Mouse (Mus musculus) midbrain, embryonic 16.5 days (tissue): Measurements from ENCODE around the gene Ccnd1. TPM values are rescaled to one million over a fixed set of nuclear protein-coding genes. Genes with fewer than 3 reads are reported as not detected.

Source experiments
- ATAC-seq: fragments of 200-750 bp; cut with Nextera tagmentation; 2 replicates; pipeline ENCODE4 v1.8.0; 2017; ENCODE audit warnings: moderate TSS enrichment
- H3K27ac ChIP-seq: fragments of 300-500 bp; sonication (generic); 2 replicates; pipeline ENCODE4 v1.5.1; 2014; ENCODE audit warnings: mild to moderate bottlenecking, low read length, mixed read lengths
- H3K27me3 ChIP-seq: fragments of 300-500 bp; sonication (generic); 2 replicates; pipeline ENCODE4 v1.6.1; 2014; ENCODE audit warnings: low read depth, low read length, mixed read lengths; ENCODE audit not compliant: control insufficient read depth, insufficient read depth
- H3K36me3 ChIP-seq: fragments of 300-500 bp; sonication (generic); 2 replicates; pipeline ENCODE4 v1.6.1; 2014; ENCODE audit warnings: mild to moderate bottlenecking, low read length, moderate library complexity, mixed read lengths; ENCODE audit not compliant: control insufficient read depth, insufficient read depth
- H3K4me1 ChIP-seq: fragments of 300-500 bp; sonication (generic); 2 replicates; pipeline ENCODE4 v1.6.1; 2014; ENCODE audit warnings: mild to moderate bottlenecking, low read length, mixed read lengths; ENCODE audit not compliant: control insufficient read depth, insufficient read depth
- H3K4me2 ChIP-seq: fragments of 300-500 bp; sonication (generic); 2 replicates; pipeline ENCODE4 v1.6.1; 2014; ENCODE audit warnings: mild to moderate bottlenecking, low read length, mixed read lengths
- H3K4me3 ChIP-seq: fragments of 300-500 bp; sonication (generic); 2 replicates; pipeline ENCODE4 v1.5.1; 2014; ENCODE audit warnings: low read depth, mild to moderate bottlenecking, low read length, moderate library complexity, mixed read lengths
- H3K9ac ChIP-seq: fragments of 300-500 bp; sonication (generic); 2 replicates; pipeline ENCODE4 v1.6.1; 2014; ENCODE audit warnings: low read depth, low read length, mixed read lengths
- H3K9me3 ChIP-seq: fragments of 300-500 bp; sonication (generic); replicated peaks from 2 replicates; pipeline ENCODE4 v1.6.1; 2014; ENCODE audit warnings: mild to moderate bottlenecking, low read length, mixed read lengths; ENCODE audit not compliant: control insufficient read depth, poor library complexity, severe bottlenecking
- WGBS: fragments of 180-500 bp; shearing (Covaris S2); extraction: QIAGEN DNeasy Blood & Tissue Kit; methylation state at CpG from one replicate; pipeline ENCODE4 v1.1.7; 2014; 5-methylcytosine and 5-hydroxymethylcytosine counted together
- polyA plus RNA-seq: library from polyadenylated mRNA; unstranded; fragments of >200 nt; fragmentation: Nextera tagmentation; extraction: Ambion mirVana; gene quantifications from 2 replicates; pipeline ENCODE4 v1.2.1, GENCODE M21; 2015

Gene Ccnd1
- 21.5 and 31.5 TPM in 2 replicates for polyA plus RNA-seq

DNA sequence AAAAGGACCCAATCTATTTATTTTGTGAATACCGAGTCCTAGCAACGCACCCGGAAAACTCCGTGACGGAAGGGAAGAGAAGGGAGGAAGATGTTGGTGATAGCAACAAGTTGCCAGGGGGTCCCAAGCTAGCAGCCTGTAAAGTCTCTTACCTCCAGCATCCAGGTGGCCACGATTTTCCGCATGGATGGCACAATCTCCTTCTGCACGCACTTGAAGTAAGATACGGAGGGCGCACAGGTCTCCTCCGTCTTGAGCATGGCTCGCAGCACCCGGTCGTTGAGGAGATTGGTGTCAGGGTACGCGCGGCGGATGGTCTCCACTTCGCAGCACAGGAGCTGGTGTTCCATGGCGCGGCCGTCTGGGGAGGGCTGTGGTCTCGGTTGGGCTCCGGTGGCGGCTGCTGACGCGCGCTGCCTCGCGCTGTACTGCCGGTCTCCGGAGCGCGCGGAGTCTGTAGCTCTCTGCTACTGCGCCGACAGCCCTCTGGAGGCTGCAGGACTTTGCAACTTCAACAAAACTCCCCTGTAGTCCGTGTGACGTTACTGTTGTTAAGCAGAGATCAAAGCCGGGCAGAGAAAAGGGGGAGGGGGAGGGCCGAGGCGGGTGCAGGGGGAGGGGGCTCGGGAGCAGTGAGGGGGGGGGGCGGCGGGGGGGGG, at the start of gene Ccnd1:
Ccnd1 (minus strand) TSS at position 582 of the 659 bp plus-strand sequence.
- Histone ChIP-seq H3K4me3 (peak within 1 kb of the TSS; percentile 48), H3K4me1 (peaks cover 56% of the 10 kb centered on the region), H3K9me3 (no peaks in the 10 kb centered on the region), H3K27me3 (peaks cover 42% of the 10 kb centered on the region), H3K36me3 (no peaks in the 10 kb centered on the region), H3K9ac (peak within 1 kb of the TSS; percentile 66), H3K27ac (peak within 1 kb of the TSS; percentile 60; the same call in 1 of the 2 replicates), H3K4me2 (peak within 1 kb of the TSS; percentile 96)
- 0 out of 2 replicates have a peak, but pooled peaks have one; percentile 25 for ATAC-seq
- 0% methylated on average over 38 of the region's 45 CpGs for WGBS

DNA sequence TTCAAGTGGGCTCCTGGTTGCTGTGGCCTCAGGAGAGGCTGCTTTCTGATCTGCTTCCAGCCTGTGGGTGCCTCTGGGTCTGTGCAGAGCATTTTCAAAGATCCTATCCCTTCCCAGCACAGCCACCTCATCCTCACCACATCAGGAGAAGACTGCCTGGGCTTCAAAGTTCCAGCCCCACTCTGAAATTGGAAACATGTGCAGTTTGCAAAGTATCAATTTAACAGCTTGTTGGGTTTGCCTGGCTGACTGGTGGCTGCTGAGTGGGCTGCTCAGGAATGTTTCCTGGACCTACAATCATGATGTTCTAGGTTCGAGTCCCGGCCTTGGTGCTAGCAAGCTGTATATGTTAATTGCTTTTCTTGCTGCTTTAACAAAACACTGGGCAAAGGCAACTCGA, 49.1 kb upstream of the Ccnd1 start:
- no peak overlapping the region for H3K9ac ChIP-seq
- no peak overlapping the region for H3K4me3 ChIP-seq
- H3K4me2 ChIP-seq, result no peak overlapping the region
- H3K9me3 ChIP-seq, result no peaks in the 10 kb centered on the region
- H3K36me3 ChIP-seq, result no peaks in the 10 kb centered on the region
- no peaks in the 10 kb centered on the region for H3K4me1 ChIP-seq
- WGBS, result 71% methylated on average over 3 of the region's 3 CpGs
- H3K27ac ChIP-seq, result no peak overlapping the region
- no peaks in the 10 kb centered on the region for H3K27me3 ChIP-seq
- no peak for ATAC-seq

DNA sequence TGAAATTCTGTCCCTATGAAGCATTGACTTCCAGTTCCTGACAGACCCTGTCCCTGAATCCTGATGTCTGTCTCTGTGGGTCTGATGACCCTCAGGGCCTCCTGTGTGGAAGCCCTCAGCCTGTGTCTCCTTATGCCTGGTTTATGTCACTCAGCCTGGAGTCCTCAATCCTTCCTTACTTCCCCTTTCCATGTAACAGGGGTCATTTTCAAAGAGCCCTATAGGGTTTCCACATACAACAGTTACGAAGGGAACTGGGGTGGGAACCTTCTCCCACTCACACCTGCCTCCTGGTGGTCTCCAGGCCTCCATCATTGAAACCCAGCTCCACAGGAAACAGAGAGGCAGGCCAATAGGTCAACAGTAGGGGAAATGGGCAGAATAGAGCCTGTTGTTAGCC, 45.4 kb upstream of the Ccnd1 start:
- no peak for ATAC-seq

DNA sequence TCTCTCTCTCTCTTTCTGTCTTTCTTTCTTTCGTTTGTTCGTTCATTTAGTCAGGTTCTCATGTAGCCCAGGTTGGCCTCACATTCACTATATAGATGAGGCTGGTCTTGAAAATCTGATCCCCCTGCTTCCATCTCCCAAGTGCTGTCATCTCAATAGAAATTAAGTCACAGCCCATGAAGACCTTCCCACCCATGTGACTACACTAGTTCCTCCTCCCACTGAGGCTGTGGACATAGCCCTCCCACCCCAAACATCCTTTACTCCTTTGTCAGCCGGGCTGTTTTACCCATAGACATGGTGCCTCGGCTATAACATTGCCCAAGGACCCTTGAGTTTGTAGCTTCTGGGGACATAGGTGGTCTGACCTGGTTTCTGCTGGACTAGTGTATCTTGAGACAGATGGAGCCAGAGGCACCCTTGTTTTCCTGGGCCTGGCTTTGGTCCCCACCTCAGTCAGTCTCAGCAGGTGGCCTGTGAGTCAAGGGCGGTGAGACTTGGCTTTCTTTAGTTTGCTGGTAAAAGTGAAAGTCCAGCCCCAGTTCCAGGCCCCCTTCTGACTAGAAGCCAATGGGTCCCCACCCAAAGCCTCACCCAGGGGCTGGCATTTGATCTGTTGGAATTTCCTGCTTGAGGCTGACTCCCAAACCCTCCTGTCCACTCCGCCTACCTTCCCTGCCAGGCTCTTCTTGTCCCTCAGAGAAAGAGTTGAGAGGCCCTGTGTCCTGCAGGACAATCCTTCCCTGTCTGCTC, 42.8 kb upstream of the Ccnd1 start:
- no peaks in the 10 kb centered on the region for H3K36me3 ChIP-seq
- H3K9me3 ChIP-seq, result no peaks in the 10 kb centered on the region
- H3K4me2 ChIP-seq, result no peak overlapping the region
- H3K4me3 ChIP-seq, result no peak overlapping the region
- H3K27ac ChIP-seq, result no peak overlapping the region
- no peak overlapping the region for H3K9ac ChIP-seq
- WGBS, result 90% methylated on average over 6 of the region's 6 CpGs
- no peaks in the 10 kb centered on the region for H3K4me1 ChIP-seq
- no peaks in the 10 kb centered on the region for H3K27me3 ChIP-seq
- ATAC-seq, result no peak

More for the DNA sequence above, 45.4 kb upstream of the Ccnd1 start:
- WGBS, result 85% methylated on average over 1 of the region's 1 CpGs
- Histone ChIP-seq H3K9me3 (no peaks in the 10 kb centered on the region), H3K27ac (no peak overlapping the region), H3K27me3 (no peaks in the 10 kb centered on the region), H3K36me3 (no peaks in the 10 kb centered on the region), H3K9ac (no peak overlapping the region), H3K4me2 (no peak overlapping the region), H3K4me1 (no peaks in the 10 kb centered on the region), H3K4me3 (no peak overlapping the region)

DNA sequence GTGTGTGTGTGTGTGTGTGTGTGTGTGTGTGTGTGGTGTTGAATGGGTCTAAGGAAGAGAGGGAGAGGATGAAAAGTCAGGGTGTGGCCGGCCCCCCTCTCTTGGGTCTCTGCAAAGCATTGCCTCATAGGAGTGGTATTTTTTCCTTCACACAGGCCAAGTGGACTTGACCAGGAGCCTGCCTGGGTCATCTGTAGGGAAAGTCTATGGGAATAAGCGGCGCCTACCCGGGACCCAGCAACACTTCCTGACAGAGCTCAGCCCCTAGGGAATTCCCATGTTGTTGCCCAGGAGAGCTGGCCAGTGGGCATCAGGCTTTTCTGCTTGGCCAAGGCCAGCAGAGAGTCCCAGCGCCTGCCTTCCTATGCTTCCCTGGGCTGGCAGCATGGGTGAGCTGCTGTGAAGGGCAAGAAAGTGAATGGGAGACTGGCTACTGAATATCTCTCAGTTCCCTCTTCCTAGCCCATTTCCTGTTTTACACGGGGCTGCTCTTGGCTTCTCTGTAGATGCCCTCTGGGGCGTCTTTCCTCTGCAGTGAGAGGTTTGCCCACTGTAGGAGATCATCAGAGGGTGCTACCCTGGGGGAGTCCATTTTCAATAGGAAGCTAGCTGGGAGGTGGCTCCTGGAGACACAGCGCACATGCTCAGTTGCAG, 41.8 kb upstream of the Ccnd1 start:
- no peaks in the 10 kb centered on the region for H3K36me3 ChIP-seq
- H3K9me3 ChIP-seq, result no peaks in the 10 kb centered on the region
- H3K4me3 ChIP-seq, result no peak overlapping the region
- ATAC-seq, result no peak
- no peaks in the 10 kb centered on the region for H3K27me3 ChIP-seq
- no peak overlapping the region for H3K9ac ChIP-seq
- 81% methylated on average over 8 of the region's 8 CpGs for WGBS
- no peaks in the 10 kb centered on the region for H3K4me1 ChIP-seq
- H3K27ac ChIP-seq, result no peak overlapping the region
- H3K4me2 ChIP-seq, result no peak overlapping the region

DNA sequence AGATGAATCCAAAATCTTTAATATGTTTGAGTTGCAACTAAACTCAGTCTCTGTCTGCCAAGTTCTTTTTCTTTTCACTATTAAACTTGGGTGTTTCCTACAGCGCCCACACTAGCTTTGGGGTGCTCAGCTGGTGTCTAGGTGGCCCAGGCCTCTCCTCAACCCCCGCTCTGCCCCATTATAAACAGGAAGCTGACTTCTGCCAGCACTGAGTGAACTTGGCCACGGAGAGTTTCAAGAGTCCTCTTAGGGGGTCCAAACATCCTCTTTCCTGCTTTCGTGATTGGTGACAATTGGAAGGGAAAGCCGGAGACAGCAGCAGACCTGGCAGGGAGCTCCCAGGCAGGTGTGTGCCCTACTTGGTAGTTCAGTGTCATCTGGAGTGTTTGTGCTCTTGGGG, 40.1 kb upstream of the Ccnd1 start:
- H3K9me3 ChIP-seq, result no peaks in the 10 kb centered on the region; the same call in 1 of the 2 replicates
- H3K9ac ChIP-seq, result no peak overlapping the region
- 85% methylated on average over 5 of the region's 5 CpGs for whole genome bisulfite sequencing
- no peaks in the 10 kb centered on the region for H3K36me3 ChIP-seq
- H3K4me2 ChIP-seq, result no peak overlapping the region
- no peak overlapping the region for H3K4me3 ChIP-seq
- no peak for ATAC-seq
- H3K27me3 ChIP-seq, result no peaks in the 10 kb centered on the region
- H3K4me1 ChIP-seq, result no peaks in the 10 kb centered on the region
- no peak overlapping the region for H3K27ac ChIP-seq

DNA sequence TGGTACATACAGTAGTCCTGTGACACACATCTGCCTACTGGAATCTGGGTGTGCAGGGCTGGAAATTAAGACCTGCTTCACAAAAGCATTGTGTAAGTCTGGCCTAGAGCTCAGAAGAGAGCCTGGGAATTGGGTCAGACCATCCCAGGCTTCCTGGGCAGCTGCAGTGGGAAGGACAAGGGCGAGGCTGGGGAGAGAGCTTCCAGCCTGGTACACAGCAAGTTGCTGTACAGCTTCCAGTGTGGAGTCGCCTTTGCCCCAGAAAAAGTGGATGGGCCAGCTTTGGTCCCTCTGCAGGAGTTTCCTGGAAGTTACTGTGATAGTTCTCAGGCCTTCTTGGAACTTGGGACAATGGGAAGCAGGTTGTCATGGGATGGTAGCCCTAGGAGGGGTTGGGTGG, 37.4 kb upstream of the Ccnd1 start:
- Histone ChIP-seq H3K27me3 (no peaks in the 10 kb centered on the region), H3K9me3 (no peaks in the 10 kb centered on the region; the same call in 1 of the 2 replicates), H3K9ac (no peak overlapping the region), H3K36me3 (no peaks in the 10 kb centered on the region), H3K4me3 (no peak overlapping the region), H3K4me1 (no peaks in the 10 kb centered on the region), H3K4me2 (no peak overlapping the region), H3K27ac (no peak overlapping the region)
- 79% methylated on average over 2 of the region's 2 CpGs for WGBS
- no peak for ATAC-seq

DNA sequence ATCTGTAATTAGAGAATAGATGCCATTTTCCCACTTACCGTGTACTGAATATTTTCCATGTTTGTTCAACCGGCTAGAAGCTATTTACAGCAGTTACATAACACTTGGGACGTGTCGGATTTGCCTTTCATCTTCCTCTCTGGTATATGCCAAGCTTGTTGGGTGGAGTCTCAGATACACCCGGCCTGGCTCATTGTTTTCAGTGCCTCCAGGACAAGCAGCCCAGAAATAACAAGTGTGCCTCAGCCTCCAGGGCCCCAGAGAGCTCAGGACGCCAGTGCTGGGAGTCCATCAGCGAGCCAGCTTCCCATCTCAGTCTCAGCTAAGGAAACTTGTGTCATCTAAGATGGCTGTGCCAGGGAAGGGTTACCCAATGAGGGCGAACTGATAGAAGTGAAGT, 33.7 kb upstream of the Ccnd1 start:
- Histone ChIP-seq H3K4me2 (no peak overlapping the region), H3K36me3 (no peaks in the 10 kb centered on the region), H3K4me1 (no peaks in the 10 kb centered on the region), H3K9ac (no peak overlapping the region), H3K9me3 (no peaks in the 10 kb centered on the region; the same call in 1 of the 2 replicates), H3K4me3 (no peak overlapping the region), H3K27me3 (no peaks in the 10 kb centered on the region), H3K27ac (no peak overlapping the region)
- 81% methylated on average over 8 of the region's 8 CpGs for WGBS
- ATAC-seq, result no peak

DNA sequence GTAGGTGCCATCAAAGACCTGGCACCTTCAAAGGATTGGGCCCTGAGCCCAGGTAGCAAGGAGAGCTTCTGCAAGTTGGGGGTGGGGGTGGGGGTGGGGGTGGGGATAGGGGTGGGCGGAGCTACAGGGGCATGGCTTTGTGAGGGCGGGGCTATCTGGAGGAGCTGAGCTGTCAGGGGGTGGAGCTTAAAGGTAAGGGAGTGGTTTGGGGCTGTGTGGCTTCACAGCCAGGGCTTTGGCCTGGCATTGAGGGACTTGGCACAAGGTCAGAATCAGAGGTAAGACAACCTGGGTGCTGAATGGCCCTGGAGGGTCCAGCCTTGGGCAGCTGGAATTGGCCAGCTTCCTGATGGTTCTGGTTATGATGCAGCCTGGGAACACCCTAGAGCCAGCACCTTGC, 32.0 kb upstream of the Ccnd1 start:
- H3K9ac ChIP-seq, result no peak overlapping the region
- no peak overlapping the region for H3K4me3 ChIP-seq
- H3K27ac ChIP-seq, result no peak overlapping the region
- H3K9me3 ChIP-seq, result no peaks in the 10 kb centered on the region; the same call in 1 of the 2 replicates
- no peak overlapping the region for H3K4me2 ChIP-seq
- H3K4me1 ChIP-seq, result no peaks in the 10 kb centered on the region
- WGBS, result 63% methylated on average over 2 of the region's 2 CpGs
- no peaks in the 10 kb centered on the region for H3K36me3 ChIP-seq
- no peaks in the 10 kb centered on the region for H3K27me3 ChIP-seq
- ATAC-seq, result no peak
